Mouse (Mus musculus) ES-E14 (cell line): Measurements from ENCODE around the gene Ptges3l.

ENCODE experiments used
- CHD2 ChIP-seq: IDR thresholded peaks from 2 replicates; pipeline ENCODE4 v1.6.1; 2014; ENCODE audit warnings: mild to moderate bottlenecking, low read depth, low read length, inconsistent platforms
- HCFC1 ChIP-seq: IDR thresholded peaks from 2 replicates; pipeline ENCODE4 v1.6.1; 2012; ENCODE audit warnings: low read length, inconsistent platforms, borderline replicate concordance; ENCODE audit not compliant: insufficient read depth
- MAFK ChIP-seq: IDR thresholded peaks from 2 replicates; pipeline ENCODE4 v1.6.1; 2014; ENCODE audit warnings: mild to moderate bottlenecking, low read depth, low read length, inconsistent platforms; ENCODE audit not compliant: insufficient read depth
- ZNF384 ChIP-seq: IDR thresholded peaks from 2 replicates; pipeline ENCODE4 v1.6.1; 2012; ENCODE audit warnings: low read depth, low read length, inconsistent platforms

GRCm38 (mm10) chr11:101436916-101437315 lies 11.8 kb upstream of the Ptges3l start:
- TF ChIP-seq CHD2 (no peak), MAFK (no peak), HCFC1 (no peak), ZNF384 (no peak)
